Mouse (Mus musculus) stomach, postnatal 0 days (tissue): ENCODE measurements around the gene Slc38a11. TPM values are rescaled to one million over a fixed set of nuclear protein-coding genes. Genes with fewer than 3 reads are reported as not detected.
A peak's percentile ranks its signal among the peaks of the same experiment; 100 is the strongest.

Source experiments
- ATAC-seq: fragments of 200-750 bp; cut with Nextera tagmentation; 2 replicates; pipeline ENCODE4 v1.8.0; 2017; ENCODE audit not compliant: low FRiP score, low TSS enrichment
- DNase-seq: peaks from one replicate; pipeline ENCODE4 v3.0.0-alpha.2; 2016; ENCODE audit warnings: low spot score
- H3K27ac ChIP-seq: fragments of 300-500 bp; sonication (generic); replicated peaks from 2 replicates; pipeline ENCODE4 v1.5.1; 2014; ENCODE audit warnings: mild to moderate bottlenecking, control low read depth
- H3K27me3 ChIP-seq: fragments of 300-500 bp; sonication (generic); 2 replicates; pipeline ENCODE4 v1.6.1; 2014; ENCODE audit warnings: low read length; ENCODE audit not compliant: control insufficient read depth, insufficient read depth
- H3K36me3 ChIP-seq: fragments of 300-500 bp; sonication (generic); 2 replicates; pipeline ENCODE4 v1.6.1; 2014; ENCODE audit warnings: low read length, mixed read lengths; ENCODE audit not compliant: control insufficient read depth, insufficient read depth
- H3K4me1 ChIP-seq: fragments of 300-500 bp; sonication (generic); replicated peaks from 2 replicates; pipeline ENCODE4 v1.6.1; 2014; ENCODE audit warnings: antibody characterized with exemption; ENCODE audit not compliant: control insufficient read depth, insufficient read depth
- H3K4me2 ChIP-seq: fragments of 300-500 bp; sonication (generic); replicated peaks from 2 replicates; pipeline ENCODE4 v1.6.1; 2014; ENCODE audit warnings: low read depth, mild to moderate bottlenecking, control low read depth, moderate library complexity
- H3K4me3 ChIP-seq: fragments of 300-500 bp; sonication (generic); 2 replicates; pipeline ENCODE4 v1.5.1; 2014; ENCODE audit warnings: low read depth, low read length, control low read depth
- H3K9ac ChIP-seq: fragments of 300-500 bp; sonication (generic); 2 replicates; pipeline ENCODE4 v1.6.1; 2014; ENCODE audit warnings: mild to moderate bottlenecking, low read length, control low read depth, mixed read lengths
- H3K9me3 ChIP-seq: fragments of 300-500 bp; sonication (generic); 2 replicates; pipeline ENCODE4 v1.6.1; 2016; ENCODE audit warnings: low read length; ENCODE audit not compliant: control insufficient read depth
- CTCF ChIP-seq: IDR thresholded peaks from 2 replicates; pipeline ENCODE4 v1.5.1; 2016; ENCODE audit warnings: antibody characterized with exemption, low read depth, mild to moderate bottlenecking, moderate library complexity
- EP300 ChIP-seq: optimal IDR thresholded peaks from 2 replicates; pipeline ENCODE3; 2016; ENCODE audit warnings: antibody characterized with exemption
- WGBS: fragments of 180-500 bp; shearing (Covaris S2); extraction: QIAGEN DNeasy Blood & Tissue Kit; methylation state at CpG from one replicate; pipeline ENCODE4 v1.1.7; 2014; 5-methylcytosine and 5-hydroxymethylcytosine counted together
- polyA plus RNA-seq: library from polyadenylated mRNA; unstranded; fragments of >200 nt; fragmentation: Nextera tagmentation; extraction: Ambion mirVana; gene quantifications from 2 replicates; pipeline ENCODE4 v1.2.1, GENCODE M21; 2015

Slc38a11 gene
- polyA plus RNA-seq, 1 experiment from 2014 or later = 0.50 TPM

- H3K4me1 ChIP-seq = no peaks in the 10 kb centered on the region
- no peak overlapping the region for H3K4me3 ChIP-seq
- peak; percentile 60 for DNase-seq
- no peak for TF ChIP-seq CTCF
- no peak for TF ChIP-seq EP300
- WGBS = 31% methylated on average over 2 of the region's 2 CpGs
- no peak overlapping the region for H3K27ac ChIP-seq
- H3K4me2 ChIP-seq = no peak overlapping the region
- no peaks in the 10 kb centered on the region for H3K36me3 ChIP-seq
- H3K9ac ChIP-seq = no peak overlapping the region
- peak; percentile 57; the same call in 1 of the 2 replicates for ATAC-seq
- no peaks in the 10 kb centered on the region for H3K9me3 ChIP-seq
- H3K27me3 ChIP-seq = no peaks in the 10 kb centered on the region
Measured at GRCm38 (mm10) chr2:65320975-65321374, 42.9 kb downstream of the Slc38a11 start.

DNA sequence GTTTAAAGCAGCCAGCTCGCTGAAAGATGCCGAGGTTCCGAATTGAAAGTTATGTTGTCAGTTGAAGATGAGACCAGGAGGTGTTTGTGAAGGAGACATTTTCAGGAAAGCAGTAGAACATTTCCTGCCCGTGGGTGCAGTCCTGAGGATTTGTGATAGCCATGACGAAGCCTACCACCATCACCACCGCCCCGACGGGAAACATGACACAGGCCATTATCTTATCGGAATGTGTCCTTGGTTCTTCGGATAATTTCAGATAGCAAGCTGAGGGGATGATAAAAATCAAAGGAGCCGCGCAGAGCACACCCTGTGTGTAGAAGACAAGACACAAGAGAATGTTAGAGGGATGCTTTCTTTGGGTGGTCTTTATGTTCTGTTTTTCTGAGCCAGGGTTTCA, 47.1 kb downstream of the Slc38a11 start:
- no peak overlapping the region for H3K9ac ChIP-seq
- H3K4me2 ChIP-seq = no peak overlapping the region
- ATAC-seq (no peak), DNase-seq (no peak)
- H3K36me3 ChIP-seq = no peaks in the 10 kb centered on the region
- H3K4me3 ChIP-seq = no peak overlapping the region
- H3K27me3 ChIP-seq = no peaks in the 10 kb centered on the region
- no peaks in the 10 kb centered on the region for H3K9me3 ChIP-seq
- H3K4me1 ChIP-seq = no peaks in the 10 kb centered on the region
- no peak for TF ChIP-seq CTCF
- TF ChIP-seq EP300 = no peak
- H3K27ac ChIP-seq = no peak overlapping the region
- 87% methylated on average over 12 of the region's 12 CpGs for WGBS

DNA sequence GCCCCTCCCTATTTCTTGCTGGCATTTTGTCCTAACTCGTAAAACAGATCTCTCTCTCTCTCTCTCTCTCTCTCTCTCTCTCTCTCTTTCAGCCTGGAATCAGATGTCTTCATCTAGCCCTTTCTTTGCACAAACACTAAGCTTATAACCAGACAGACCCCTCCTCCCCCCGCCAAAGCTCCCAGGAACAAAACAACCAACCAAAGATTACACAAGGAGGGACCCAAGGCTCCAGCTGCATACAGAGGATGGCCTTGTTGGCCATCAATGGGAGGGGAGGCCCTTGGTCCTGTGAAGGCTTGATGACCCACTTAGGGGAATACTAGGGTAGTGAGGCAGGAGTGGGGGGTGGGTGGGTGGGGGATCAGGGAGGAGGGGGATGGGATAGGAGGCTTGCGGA, 52.6 kb downstream of the Slc38a11 start:
- Histone ChIP-seq H3K9ac (no peak overlapping the region), H3K27ac (no peak overlapping the region), H3K27me3 (no peaks in the 10 kb centered on the region), H3K4me1 (no peaks in the 10 kb centered on the region), H3K9me3 (no peaks in the 10 kb centered on the region), H3K36me3 (no peaks in the 10 kb centered on the region), H3K4me3 (no peak overlapping the region), H3K4me2 (no peak overlapping the region)
- TF ChIP-seq CTCF (no peak), EP300 (no peak)
- ATAC-seq = no peak
- no peak for DNase-seq
- 51% methylated on average over 3 of the region's 3 CpGs for WGBS

- Histone ChIP-seq H3K9me3 (no peaks in the 10 kb centered on the region), H3K4me1 (no peaks in the 10 kb centered on the region), H3K9ac (no peak overlapping the region), H3K4me2 (no peak overlapping the region), H3K27me3 (no peaks in the 10 kb centered on the region), H3K27ac (no peak overlapping the region), H3K36me3 (no peaks in the 10 kb centered on the region), H3K4me3 (no peak overlapping the region)
- no peak for DNase-seq
- 20% methylated on average over 2 of the region's 2 CpGs for WGBS
- ATAC-seq = no peak
- no peak for TF ChIP-seq EP300
Measured at GRCm38 (mm10) chr2:65296541-65296940, 67.3 kb downstream of the Slc38a11 start.

DNA sequence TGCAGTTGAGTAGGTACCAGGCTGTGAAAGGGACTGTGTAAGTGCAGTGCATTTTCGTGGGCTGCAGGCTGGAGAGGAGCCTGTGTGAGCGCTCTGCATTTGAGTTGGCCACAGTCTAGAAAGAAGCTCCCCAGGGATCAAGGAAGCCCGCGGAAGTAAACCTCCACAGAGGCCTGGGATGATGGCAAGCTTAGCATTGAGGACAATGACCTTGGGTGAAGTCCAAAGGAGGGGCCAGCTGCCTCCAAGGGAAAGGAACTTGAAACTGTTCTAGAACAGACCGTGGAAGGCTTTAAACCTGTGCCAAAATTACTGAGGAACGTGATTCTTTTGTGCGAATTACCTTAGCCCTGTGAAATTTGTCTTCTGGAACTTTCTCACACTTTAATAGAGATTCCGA, 69.7 kb downstream of the Slc38a11 start:
- no peak for DNase-seq
- H3K4me2 ChIP-seq = no peak overlapping the region
- TF ChIP-seq EP300 = no peak
- TF ChIP-seq CTCF = no peak
- WGBS = 69% methylated on average over 8 of the region's 8 CpGs
- no peak overlapping the region for H3K9ac ChIP-seq
- no peaks in the 10 kb centered on the region for H3K27me3 ChIP-seq
- H3K4me1 ChIP-seq = no peaks in the 10 kb centered on the region
- no peaks in the 10 kb centered on the region for H3K36me3 ChIP-seq
- no peak overlapping the region for H3K27ac ChIP-seq
- ATAC-seq = no peak
- no peaks in the 10 kb centered on the region for H3K9me3 ChIP-seq
- no peak overlapping the region for H3K4me3 ChIP-seq

DNA sequence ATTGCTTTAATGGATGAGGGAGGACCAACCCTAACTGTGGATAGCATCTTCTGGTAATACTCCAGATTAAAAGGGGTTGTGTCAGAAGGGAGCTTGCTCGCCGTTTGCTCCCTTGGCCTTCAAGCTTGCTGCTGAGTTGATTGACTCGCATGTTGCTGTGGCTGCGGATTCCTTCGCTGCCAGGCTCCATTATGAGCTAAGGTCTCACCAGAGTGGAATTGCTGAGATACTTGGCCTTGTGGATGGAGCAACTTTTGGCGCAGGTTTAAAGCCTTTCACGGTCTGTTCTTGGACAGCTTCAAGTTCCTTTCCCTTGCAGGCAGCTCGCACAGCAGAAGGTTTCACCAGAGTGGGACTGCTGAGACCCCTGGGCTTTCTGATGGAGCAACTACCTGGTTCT, 70.4 kb downstream of the Slc38a11 start:
- Histone ChIP-seq H3K27ac (no peak overlapping the region), H3K9me3 (no peaks in the 10 kb centered on the region), H3K9ac (no peak overlapping the region), H3K4me3 (no peak overlapping the region), H3K36me3 (no peaks in the 10 kb centered on the region), H3K4me1 (no peaks in the 10 kb centered on the region), H3K4me2 (no peak overlapping the region), H3K27me3 (no peaks in the 10 kb centered on the region)
- TF ChIP-seq CTCF = no peak
- TF ChIP-seq EP300 = no peak
- DNase-seq = no peak
- 82% methylated on average over 8 of the region's 8 CpGs for WGBS
- no peak for ATAC-seq
